Mouse (Mus musculus) MEL (cell line): ENCODE results near the gene Aspg. TPM values are rescaled to one million over a fixed set of nuclear protein-coding genes. Genes with fewer than 3 reads are reported as not detected.

Experiments used
- polyA plus RNA-seq, 2 experiments: library from polyadenylated mRNA; stranded (reverse) in 1 of 2; unstranded in 1 of 2; fragments of >175 nt in 1 of 2; fragments of >200 nt in 1 of 2; gene quantifications; 2 replicates each; pipeline versions ENCODE4 v1.2.1 to v1.2.4; 2012; ENCODE audit warnings: low replicate concordance in 2 of 2, low read depth in 1 of 2; ENCODE audit not compliant: insufficient read length in 2 of 2, insufficient read depth in 1 of 2, missing spikeins in 1 of 2
- total RNA-seq: library from RNA; depleted of rRNA; stranded (reverse); fragments of 300-350 nt; gene quantifications from 2 replicates; pipeline ENCODE4 v1.2.3, GENCODE M21; 2012; rRNA removed

Gene Aspg
- total and polyA plus RNA-seq, 3 experiments: not detected

Other genes with a start within 250 kb of the Aspg start
- 1.5 and 2.0 TPM in 2 replicates for gene Ppp1r13b, start 198.6 kb upstream of the Aspg start, total RNA-seq
- 1 to 10 TPM in 1 of 2 experiments, not detected in 1; 8.7 TPM for gene Ppp1r13b, start 198.6 kb upstream of the Aspg start, polyA plus RNA-seq
- 461 and 487 TPM in 2 replicates for gene Atp5mpl, start 139.7 kb upstream of the Aspg start, total RNA-seq
- 1,000 to 10,000 TPM in 1 of 2 experiments, 100 to 1,000 TPM in 1; 224 to 1,158 TPM for gene Atp5mpl, start 139.7 kb upstream of the Aspg start, polyA plus RNA-seq
- gene Tdrd9, start 135.1 kb upstream of the Aspg start, total RNA-seq: 24.5 and 46.5 TPM in 2 replicates
- gene Tdrd9, start 135.1 kb upstream of the Aspg start, polyA plus RNA-seq: 10 to 100 TPM in 1 of 2 experiments, not detected in 1; 28.9 TPM
- gene Rd3l, start 125.4 kb upstream of the Aspg start, total RNA-seq: 0.08 TPM in 1 of 2 replicates, not detected in the other
- gene Rd3l, start 125.4 kb upstream of the Aspg start, polyA plus RNA-seq: not detected
- 4.4 and 6.9 TPM in 2 replicates for gene Kif26a, start 39.5 kb downstream of the Aspg start, total RNA-seq
- 1 to 10 TPM in 1 of 2 experiments, not detected in 1; 4.8 TPM for gene Kif26a, start 39.5 kb downstream of the Aspg start, polyA plus RNA-seq